Mouse (Mus musculus): ENCODE measurements around the gene Rsph10b. TPM values are rescaled to one million over a fixed set of nuclear protein-coding genes. Genes with fewer than 3 reads are reported as not detected.

Rsph10b gene
- polyA plus RNA-seq, 1 experiment from 2014 or later = 6.7 TPM

DNA sequence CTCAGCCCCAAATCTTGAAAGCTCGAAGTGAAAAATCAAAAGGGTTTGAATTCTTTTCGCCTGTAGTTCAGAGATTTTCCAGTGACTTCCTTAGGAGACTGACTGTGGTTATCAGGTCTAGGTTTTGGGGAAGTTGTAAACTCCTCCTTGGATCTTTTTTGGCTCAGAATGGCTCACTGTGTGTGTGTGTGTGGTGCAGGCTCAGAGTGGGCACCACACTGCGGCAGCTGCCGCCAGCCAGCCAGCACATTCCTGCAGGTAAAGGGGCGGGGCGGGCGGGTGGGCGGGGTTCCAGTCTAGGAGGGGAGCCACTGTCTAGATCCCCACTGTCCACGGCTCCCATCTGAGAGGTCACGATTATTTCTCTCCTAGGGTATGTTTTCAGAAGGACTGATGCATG lies 8.8 kb downstream of the Rsph10b start:
- Histone ChIP-seq H3K4me3 (replicated peaks) (no peak overlapping the region), H3K9me3 (replicated peaks) (no peaks in the 10 kb centered on the region), H3K27ac (replicated peaks) (no peak overlapping the region), H3K27me3 (no peaks in the 10 kb centered on the region), H3K4me1 (no peaks in the 10 kb centered on the region), H3K36me3 (no peaks in the 10 kb centered on the region), H3K4me2 (replicated peaks) (no peak overlapping the region), H3K9ac (no peak overlapping the region)
- WGBS = 18% methylated on average over 10 of the region's 10 CpGs
- ATAC-seq (ENCODE audit: insufficient number of reproducible peaks, low FRiP score, low TSS enrichment, low read depth) = no peak

DNA sequence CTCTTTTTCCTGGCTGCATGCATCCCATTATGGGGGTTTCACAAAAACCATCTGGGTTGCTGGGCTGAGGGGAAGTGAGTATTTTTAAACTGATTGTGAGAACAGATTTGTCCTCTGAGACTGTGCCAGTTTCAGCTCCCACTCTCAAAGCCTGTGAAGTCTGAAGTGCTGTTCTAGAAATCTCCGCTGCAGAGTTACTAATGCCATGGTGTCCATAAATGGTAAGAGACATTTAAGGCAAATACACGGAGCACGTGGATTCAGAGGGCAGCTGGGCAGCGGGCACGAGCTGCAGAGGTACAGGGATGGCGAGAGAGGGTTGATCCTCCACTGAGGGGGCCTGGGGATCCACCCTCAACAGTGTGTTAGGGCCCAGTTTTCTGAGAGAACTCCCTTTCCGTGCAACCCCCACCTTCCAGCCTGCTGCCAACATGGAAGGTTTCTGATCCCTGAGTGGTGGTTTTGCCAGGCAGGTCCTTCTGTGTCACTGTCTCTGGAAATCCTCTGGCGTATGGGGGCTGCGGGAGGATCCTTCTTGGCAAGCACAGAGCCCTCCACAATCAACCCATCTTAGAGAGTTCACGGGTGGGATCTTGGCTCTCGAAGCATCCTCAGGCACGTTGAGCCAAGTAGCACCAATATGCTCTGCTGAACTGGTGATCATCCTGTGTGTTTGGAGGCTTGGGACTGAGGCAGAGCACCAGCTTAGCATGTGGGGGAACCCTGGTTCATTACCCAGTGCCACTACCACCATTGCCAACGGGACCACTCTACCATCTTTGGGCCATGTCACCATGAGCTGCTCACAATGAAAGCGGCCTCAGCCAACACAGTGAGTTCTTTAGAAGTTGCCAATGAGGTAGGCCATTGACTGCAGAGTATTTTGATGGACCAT lies 10.6 kb downstream of the Rsph10b start:
- H3K4me2 ChIP-seq (replicated peaks) = no peak overlapping the region
- H3K9ac ChIP-seq = no peak overlapping the region
- no peaks in the 10 kb centered on the region for H3K9me3 ChIP-seq (replicated peaks)
- H3K4me1 ChIP-seq = no peaks in the 10 kb centered on the region
- H3K36me3 ChIP-seq = no peaks in the 10 kb centered on the region
- no peak overlapping the region for H3K4me3 ChIP-seq (replicated peaks)
- H3K27me3 ChIP-seq = no peaks in the 10 kb centered on the region
- 84% methylated on average over 14 of the region's 14 CpGs for WGBS
- ATAC-seq (ENCODE audit: insufficient number of reproducible peaks, low FRiP score, low TSS enrichment, low read depth) = no peak
- no peak overlapping the region for H3K27ac ChIP-seq (replicated peaks)

DNA sequence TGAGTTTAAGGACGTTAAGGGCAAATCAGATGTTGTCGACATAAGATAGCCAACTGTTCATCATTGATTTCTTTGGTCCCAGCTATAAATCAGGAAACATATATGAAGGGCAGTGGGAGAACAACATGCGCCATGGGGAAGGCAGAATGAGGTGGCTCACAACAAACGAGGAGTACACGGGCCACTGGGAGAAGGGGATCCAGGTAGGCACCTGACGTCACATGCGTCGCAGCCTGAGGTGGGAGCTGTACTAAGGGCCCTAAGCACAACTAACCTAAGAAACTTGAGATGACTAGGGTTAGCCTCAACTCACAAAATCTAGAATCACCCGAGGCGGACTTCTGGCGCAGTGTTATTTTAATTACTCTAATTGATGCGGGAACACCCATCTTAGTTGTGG lies 15.5 kb downstream of the Rsph10b start:
- no peak overlapping the region for H3K4me2 ChIP-seq (replicated peaks)
- no peaks in the 10 kb centered on the region for H3K36me3 ChIP-seq
- H3K9me3 ChIP-seq (replicated peaks) = no peaks in the 10 kb centered on the region
- H3K27ac ChIP-seq (replicated peaks) = no peak overlapping the region
- no peak for ATAC-seq (ENCODE audit: insufficient number of reproducible peaks, low FRiP score, low TSS enrichment, low read depth)
- H3K4me3 ChIP-seq (replicated peaks) = no peak overlapping the region
- 83% methylated on average over 12 of the region's 12 CpGs for WGBS
- no peak overlapping the region for H3K9ac ChIP-seq
- H3K4me1 ChIP-seq = no peaks in the 10 kb centered on the region
- H3K27me3 ChIP-seq = no peaks in the 10 kb centered on the region

DNA sequence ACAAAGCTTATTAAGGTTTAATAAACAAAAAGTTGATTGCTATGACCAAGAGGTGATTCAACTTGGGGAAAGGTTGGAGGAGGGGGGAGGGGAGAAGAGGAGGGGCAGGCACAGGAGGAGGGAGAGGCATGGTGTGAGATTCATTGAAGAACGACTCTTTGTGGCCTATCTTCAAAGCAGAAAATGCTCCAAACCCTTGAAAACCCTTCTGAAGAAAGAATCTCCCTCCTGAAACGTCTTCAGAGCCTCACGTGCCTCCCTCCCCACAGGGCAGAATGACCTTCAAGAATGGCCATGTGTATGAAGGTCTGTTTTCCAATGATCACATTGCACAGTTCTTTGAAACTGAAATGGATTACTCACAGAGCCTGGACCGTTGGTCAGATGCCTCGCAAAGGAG lies 17.2 kb downstream of the Rsph10b start:
- H3K27me3 ChIP-seq = no peaks in the 10 kb centered on the region
- no peak overlapping the region for H3K4me3 ChIP-seq (replicated peaks)
- WGBS = 43% methylated on average over 5 of the region's 5 CpGs
- H3K27ac ChIP-seq (replicated peaks) = no peak overlapping the region
- ATAC-seq (ENCODE audit: insufficient number of reproducible peaks, low FRiP score, low TSS enrichment, low read depth) = no peak
- H3K4me2 ChIP-seq (replicated peaks) = no peak overlapping the region
- no peak overlapping the region for H3K9ac ChIP-seq
- H3K9me3 ChIP-seq (replicated peaks) = no peaks in the 10 kb centered on the region
- H3K4me1 ChIP-seq = no peaks in the 10 kb centered on the region
- no peaks in the 10 kb centered on the region for H3K36me3 ChIP-seq

DNA sequence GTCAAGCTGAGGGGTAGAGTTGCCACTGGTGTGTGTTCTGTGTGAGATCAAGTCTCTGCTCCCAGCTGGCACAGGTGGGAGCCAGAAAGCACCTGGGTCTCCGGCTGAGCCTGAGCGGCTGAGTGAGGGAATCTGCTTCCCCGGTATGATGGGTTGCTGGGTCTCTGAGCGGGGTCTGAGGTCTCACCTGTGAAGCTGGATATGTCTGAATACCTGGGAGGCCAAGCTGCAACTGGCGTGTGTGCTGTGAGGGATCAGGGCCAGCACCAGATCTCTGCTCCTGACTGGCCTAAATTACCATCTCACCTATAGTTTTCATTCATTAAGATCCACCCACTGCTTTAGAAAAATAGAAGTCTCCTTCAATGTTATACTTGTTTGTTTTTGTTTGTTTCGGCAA lies 24.3 kb downstream of the Rsph10b start:
- Histone ChIP-seq H3K27me3 (no peaks in the 10 kb centered on the region), H3K9me3 (replicated peaks) (no peaks in the 10 kb centered on the region), H3K9ac (no peak overlapping the region), H3K4me2 (replicated peaks) (no peak overlapping the region), H3K27ac (replicated peaks) (no peak overlapping the region), H3K4me3 (replicated peaks) (no peak overlapping the region), H3K36me3 (no peaks in the 10 kb centered on the region), H3K4me1 (no peaks in the 10 kb centered on the region)
- no peak for ATAC-seq (ENCODE audit: insufficient number of reproducible peaks, low FRiP score, low TSS enrichment, low read depth)
- 92% methylated on average over 6 of the region's 6 CpGs for WGBS

DNA sequence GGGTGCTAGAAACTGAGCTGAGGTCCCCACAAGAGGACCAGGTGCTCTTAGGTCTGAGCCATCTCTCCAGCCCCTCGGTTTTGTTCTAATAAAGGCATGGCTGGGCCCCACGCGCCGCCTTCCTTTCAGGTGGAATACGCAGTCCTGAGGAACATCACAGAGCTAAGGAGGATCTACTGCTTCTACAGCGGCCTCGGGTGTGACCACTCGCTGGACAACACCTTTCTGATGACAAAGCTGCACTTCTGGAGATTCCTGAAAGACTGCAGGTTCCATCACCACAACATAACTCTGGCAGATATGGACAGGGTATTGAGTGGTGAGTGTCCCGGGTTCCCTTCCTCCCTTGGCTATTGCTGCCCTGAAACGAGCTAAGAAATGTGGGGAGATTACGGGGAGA lies 26.7 kb downstream of the Rsph10b start:
- Histone ChIP-seq H3K36me3 (no peaks in the 10 kb centered on the region), H3K4me2 (replicated peaks) (no peak overlapping the region), H3K9me3 (replicated peaks) (no peaks in the 10 kb centered on the region), H3K9ac (no peak overlapping the region), H3K27ac (replicated peaks) (no peak overlapping the region), H3K4me1 (no peaks in the 10 kb centered on the region), H3K4me3 (replicated peaks) (no peak overlapping the region), H3K27me3 (no peaks in the 10 kb centered on the region)
- ATAC-seq (ENCODE audit: insufficient number of reproducible peaks, low FRiP score, low TSS enrichment, low read depth) = no peak
- 91% methylated on average over 11 of the region's 11 CpGs for WGBS

DNA sequence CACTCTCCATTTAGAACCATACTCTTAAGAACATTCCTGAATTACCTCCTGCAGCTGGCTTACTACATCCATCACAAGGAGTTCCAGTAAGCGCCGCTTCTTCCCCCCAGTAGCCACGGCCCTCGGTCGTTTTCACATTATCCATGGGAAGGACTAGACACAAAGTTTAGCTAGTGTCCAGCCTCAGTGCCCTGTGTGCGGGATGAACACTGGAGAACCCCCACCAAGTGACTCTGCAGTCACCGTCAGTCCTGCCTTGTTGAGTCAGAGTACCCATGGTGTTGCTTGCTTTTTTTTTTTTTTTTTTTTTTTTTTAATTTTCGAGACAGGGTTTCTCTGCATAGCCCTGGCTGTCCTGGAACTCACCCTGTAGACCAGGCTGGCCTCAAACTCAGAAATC lies 28.3 kb downstream of the Rsph10b start:
- Histone ChIP-seq H3K4me1 (no peaks in the 10 kb centered on the region), H3K9me3 (replicated peaks) (no peaks in the 10 kb centered on the region), H3K4me3 (replicated peaks) (no peak overlapping the region), H3K9ac (no peak overlapping the region), H3K4me2 (replicated peaks) (no peak overlapping the region), H3K27ac (replicated peaks) (no peak overlapping the region), H3K27me3 (no peaks in the 10 kb centered on the region), H3K36me3 (no peaks in the 10 kb centered on the region)
- ATAC-seq (ENCODE audit: insufficient number of reproducible peaks, low FRiP score, low TSS enrichment, low read depth) = no peak
- WGBS = 86% methylated on average over 7 of the region's 8 CpGs

DNA sequence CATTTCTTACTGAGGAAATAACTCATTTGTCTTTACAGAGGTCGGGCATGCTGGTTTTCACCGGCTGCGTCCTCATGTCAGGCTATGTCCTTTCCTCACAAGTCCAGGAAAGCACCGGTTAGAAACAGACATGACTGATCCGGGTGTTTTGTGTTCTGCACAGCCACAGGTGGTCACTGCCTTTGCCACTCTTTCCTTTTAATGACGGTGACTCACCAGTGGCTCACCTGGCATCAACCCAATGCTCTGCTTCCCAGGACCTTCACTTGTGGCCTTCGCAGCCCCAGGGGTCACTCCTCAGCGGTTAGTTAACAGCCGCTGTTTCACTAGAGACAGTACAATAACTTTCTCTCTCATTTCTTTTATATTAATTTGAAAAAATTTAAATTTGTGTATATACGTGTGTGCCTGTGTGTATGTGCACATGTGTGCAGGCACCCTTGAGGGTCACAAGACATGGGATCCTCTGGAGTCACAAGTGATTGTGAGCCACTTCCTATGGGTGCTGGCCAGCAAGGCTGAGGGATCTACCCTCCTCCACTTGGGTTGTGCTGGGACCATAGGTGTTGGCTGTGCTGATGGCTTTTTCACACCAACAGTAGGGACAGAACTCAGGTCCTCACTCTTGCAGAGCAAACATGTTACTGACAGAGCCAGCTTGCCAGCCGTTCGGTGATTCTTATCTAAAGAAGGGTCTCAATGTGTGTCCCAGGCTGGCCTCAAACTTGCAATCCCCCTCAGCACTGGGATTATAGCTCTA lies 32.9 kb downstream of the Rsph10b start:
- WGBS = 87% methylated on average over 12 of the region's 12 CpGs
- Histone ChIP-seq H3K4me2 (replicated peaks) (no peak overlapping the region), H3K27me3 (no peaks in the 10 kb centered on the region), H3K4me1 (no peaks in the 10 kb centered on the region), H3K27ac (replicated peaks) (no peak overlapping the region), H3K9me3 (replicated peaks) (no peaks in the 10 kb centered on the region), H3K4me3 (replicated peaks) (no peak overlapping the region), H3K36me3 (no peaks in the 10 kb centered on the region), H3K9ac (no peak overlapping the region)
- no peak for ATAC-seq (ENCODE audit: insufficient number of reproducible peaks, low FRiP score, low TSS enrichment, low read depth)

DNA sequence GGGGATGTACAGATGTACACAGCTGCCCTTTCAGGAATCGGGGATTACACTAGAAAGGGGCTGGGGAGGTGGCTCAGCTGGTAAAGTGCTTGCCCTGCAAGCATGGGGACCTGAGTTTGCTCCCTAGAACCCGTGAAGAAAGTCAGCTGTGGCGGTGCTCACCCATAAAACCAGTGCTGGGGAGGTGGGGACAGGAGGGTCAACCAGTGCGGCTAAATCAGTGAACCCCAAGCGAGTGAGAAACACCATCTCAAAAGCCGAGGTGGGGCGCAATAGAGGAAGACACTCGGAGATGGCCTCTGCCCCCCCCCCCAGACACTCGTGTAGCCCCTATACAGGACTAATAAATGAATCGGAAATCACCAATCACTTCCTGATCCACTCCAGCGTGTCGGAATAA lies 33.8 kb downstream of the Rsph10b start:
- ATAC-seq (ENCODE audit: insufficient number of reproducible peaks, low FRiP score, low TSS enrichment, low read depth) = no peak

DNA sequence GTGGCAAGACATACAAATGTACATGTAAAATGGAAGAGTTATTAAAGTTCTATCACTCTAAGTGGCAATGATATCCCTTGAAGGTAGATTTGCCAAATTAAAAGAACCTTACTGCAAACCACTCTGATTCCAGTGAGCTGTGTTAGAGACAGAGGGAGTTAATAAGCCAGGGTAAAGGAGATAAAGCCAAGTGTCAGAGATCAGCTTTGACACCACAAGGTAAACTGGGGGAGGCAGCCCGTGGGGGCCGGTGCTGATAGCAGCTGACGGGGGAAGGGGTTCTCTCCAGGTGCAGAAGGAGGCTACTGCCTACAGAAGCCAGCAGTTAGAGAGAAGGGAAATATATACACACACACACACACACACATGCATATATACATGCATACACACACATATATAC lies 39.8 kb downstream of the Rsph10b start:
- no peak for ATAC-seq (ENCODE audit: insufficient number of reproducible peaks, low FRiP score, low TSS enrichment, low read depth)
- Histone ChIP-seq H3K9ac (no peak overlapping the region), H3K27ac (replicated peaks) (no peak overlapping the region), H3K4me1 (no peaks in the 10 kb centered on the region), H3K4me3 (replicated peaks) (no peak overlapping the region), H3K27me3 (no peaks in the 10 kb centered on the region), H3K4me2 (replicated peaks) (no peak overlapping the region), H3K9me3 (replicated peaks) (no peaks in the 10 kb centered on the region), H3K36me3 (no peaks in the 10 kb centered on the region)
- 61% methylated on average over 3 of the region's 3 CpGs for WGBS

More for the DNA sequence above, 33.8 kb downstream of the Rsph10b start:
- Histone ChIP-seq H3K9ac (no peak overlapping the region), H3K27me3 (no peaks in the 10 kb centered on the region), H3K4me2 (replicated peaks) (no peak overlapping the region), H3K9me3 (replicated peaks) (no peaks in the 10 kb centered on the region), H3K36me3 (no peaks in the 10 kb centered on the region), H3K4me3 (replicated peaks) (no peak overlapping the region), H3K27ac (replicated peaks) (no peak overlapping the region), H3K4me1 (no peaks in the 10 kb centered on the region)
- WGBS = 89% methylated on average over 12 of the region's 12 CpGs

DNA sequence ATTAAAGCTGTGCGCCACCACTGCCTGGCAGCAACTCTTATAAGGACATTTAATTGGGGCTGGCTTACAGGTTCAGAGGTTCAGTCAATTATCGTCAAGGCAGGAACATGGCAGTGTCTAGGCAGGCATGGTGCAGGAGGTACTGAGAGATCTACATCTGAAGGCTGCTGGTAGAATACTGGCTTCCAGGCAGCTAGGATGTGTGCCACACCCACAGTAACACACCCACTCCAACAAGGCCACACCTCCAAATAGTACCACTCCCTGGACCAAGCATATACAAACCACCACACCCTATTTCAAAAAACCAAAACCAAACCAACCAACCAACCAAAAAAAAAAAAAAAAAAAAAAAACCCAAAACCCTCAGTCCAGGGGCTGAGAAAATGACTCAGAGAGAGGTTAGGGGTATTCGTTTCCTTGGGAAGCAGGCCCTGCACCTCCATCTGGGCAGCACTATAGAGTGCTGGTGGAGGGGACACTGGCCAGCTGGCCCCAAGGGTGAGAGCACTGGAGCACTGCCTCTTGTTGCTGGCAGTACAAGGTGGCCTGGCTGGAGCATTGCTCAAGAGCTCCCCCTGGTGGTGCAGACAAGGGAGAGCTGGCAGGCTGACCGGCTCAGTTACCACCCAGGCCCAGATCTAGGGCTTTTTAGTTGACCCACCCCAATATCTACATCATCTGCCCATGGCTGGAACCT lies 42.2 kb downstream of the Rsph10b start:
- 48% methylated on average over 4 of the region's 4 CpGs for WGBS
- H3K27ac ChIP-seq (replicated peaks) = no peak overlapping the region
- H3K4me1 ChIP-seq = no peaks in the 10 kb centered on the region
- no peaks in the 10 kb centered on the region for H3K9me3 ChIP-seq (replicated peaks)
- no peak overlapping the region for H3K4me2 ChIP-seq (replicated peaks)
- no peak for ATAC-seq (ENCODE audit: insufficient number of reproducible peaks, low FRiP score, low TSS enrichment, low read depth)
- no peaks in the 10 kb centered on the region for H3K36me3 ChIP-seq
- H3K9ac ChIP-seq = no peak overlapping the region
- H3K4me3 ChIP-seq (replicated peaks) = no peak overlapping the region
- no peaks in the 10 kb centered on the region for H3K27me3 ChIP-seq

Data from embryonic facial prominence, embryonic 15.5 days (tissue).